Mouse (Mus musculus): ENCODE measurements around the gene Spin1.
"Not testable (repeated sequence)": the region's sequence is repeated elsewhere in the genome, so short reads cannot be mapped to it uniquely, and the experiment has no call there.

Gene Spin1

GRCm38 (mm10) chr13:51095196-51095715 lies 5.4 kb upstream of the Spin1 start:
- no peak for DNase-seq

DNA sequence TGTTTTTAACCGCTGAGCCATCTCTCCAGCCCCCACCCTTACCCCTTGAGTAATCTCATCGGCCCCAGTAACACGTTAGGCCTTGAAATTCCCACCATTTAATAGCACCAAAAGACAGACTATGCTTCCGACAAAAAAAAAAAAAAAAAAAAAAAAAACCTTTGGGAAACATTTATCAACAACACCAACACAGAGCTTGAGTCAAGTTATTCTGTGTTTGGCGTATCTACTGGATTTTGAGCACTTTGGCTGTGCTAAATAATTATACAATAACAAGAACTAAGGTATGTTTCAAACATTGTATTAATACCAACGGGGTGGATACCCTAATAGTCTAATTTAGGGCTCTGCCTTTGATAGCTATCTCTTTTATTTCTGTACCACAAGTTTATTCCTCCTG lies 4.0 kb upstream of the Spin1 start:
- no peak for DNase-seq

DNA sequence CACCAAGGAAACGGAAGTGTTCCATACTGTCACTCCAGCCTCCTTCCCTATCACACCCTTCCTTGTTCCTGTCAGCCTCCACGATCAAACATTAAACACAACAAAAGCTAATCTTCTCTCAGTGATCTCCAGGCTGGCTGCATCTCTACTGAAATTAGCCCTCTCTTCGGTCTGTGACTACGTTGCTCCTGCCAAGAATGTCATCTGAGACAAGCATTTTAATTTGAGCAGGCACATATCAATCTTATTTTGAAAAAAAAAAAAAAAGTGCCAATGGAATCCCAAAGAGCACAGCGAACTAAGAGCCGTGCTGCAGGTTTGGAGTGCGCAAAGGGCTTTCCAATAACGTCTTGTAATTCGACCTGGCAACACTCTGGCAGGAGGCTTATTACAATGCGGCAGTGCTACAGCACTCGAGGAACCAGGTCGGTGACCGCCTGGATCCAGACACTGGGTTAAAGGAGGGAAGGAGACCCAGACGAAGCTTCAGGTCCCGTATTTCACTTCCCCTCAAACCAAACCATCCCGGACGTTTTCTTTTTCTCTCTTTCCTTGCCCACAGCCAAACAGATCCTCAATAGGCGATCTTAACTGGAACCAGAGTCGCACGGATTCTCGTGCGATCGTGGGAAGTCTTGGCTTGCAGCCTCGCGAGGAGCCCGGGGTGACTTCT lies 984 bp upstream of the Spin1 start:
- DNase-seq, result peak; percentile 34

DNA sequence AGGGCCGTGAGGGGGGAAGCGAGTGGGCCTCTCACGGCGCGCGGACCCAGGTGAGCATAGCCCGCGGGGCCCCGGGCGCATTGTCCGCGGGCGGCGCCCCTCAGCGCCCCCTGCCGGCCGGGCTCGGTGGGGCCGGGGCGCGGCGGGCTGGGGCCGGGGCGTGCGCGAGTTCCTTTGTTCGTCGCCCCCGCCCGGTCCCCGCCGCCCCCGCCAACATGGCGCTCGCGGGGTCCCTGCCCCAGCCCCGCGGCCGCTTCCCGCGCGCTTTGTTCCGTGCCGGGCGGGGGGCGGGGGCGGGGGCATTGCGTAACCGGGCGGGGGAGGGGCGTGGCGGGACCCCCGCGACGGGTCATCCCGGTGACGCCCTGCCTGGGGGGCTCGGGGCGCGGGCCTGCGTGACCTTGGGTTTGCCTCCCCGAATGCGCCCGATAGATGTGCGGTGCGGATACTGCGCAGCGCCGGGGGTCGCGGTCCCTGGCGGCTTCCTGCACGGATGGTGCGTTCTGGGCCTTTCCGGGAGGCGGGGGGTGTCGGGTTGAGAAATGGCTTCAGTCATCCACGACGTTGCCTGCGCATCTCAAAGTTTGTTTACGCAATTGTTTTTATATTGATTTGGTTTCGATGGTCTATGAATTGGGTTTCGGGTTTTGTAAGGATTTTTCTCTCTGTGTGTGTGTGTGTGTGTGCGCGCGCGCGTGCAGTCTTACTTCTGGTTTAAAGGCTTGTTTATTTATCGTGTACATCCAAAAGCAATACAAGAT lies 516 bp downstream of the Spin1 start:
- peak; percentile 63 for DNase-seq

GRCm38 (mm10) chr13:51101777-51102132 lies 1.1 kb downstream of the Spin1 start:
- DNase-seq, result no peak

- DNase-seq, result no peak
Observed at GRCm38 (mm10) chr13:51103111-51103725, 2.5 kb downstream of the Spin1 start.

DNA sequence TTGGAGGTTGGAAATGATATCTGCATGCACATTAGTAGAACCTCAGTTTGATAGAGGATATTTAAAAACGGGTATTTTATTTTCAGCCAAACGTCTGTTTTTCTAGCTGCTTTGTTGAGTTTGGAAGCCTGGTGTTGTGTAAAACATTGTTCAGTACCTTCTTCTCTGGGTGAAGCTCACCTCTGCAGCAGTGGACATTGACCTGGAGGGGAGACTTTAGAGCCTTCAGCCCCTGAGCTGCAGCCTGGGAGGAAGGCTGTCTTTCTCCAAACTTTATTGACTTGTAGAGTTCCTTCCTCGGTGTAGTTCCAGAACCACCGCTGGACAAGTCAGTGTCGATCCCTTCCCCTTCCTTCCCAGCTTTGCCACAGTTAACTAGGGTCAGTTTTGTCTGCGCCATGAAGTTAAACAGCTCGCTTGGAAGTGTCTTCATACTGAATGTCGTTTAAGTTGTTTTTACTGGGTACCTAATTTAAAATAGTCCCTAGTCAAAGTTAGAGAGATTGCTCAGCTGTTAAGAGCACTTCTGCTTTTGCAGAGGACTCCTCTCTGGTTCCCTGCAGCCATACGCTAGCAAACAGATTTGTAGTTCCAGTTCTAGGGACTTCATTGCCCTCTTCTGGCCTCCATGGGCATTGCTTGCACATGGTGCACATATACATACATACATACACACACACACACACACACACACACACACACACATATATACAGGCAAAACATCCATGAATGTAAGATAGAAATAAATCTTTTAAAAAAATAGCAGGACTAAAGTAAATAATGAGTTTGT lies 3.4 kb downstream of the Spin1 start:
- DNase-seq, result no peak

- DNase-seq, result no peak
Observed at GRCm38 (mm10) chr13:51105861-51106655, 5.4 kb downstream of the Spin1 start.

DNA sequence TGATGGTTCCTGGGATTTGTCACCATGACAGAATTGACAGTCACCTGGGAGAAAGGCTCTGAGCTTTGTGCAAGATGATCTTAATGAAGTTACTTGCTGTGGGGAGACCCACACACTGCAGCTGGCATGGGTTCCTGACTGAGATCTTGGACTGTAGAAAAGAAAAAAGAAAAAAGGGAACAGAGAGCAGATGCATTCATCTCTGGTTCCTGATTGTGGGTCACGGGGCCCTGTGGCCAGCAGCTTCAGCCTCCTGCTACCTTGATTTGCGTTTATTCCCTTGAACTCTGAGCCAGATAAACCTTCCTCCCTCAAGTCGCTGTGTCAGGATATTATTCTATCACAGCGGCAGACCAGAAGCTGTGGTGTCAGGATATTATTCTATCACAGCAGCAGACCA lies 6.1 kb downstream of the Spin1 start:
- no peak for DNase-seq

- no peak for DNase-seq
Observed at GRCm38 (mm10) chr13:51109517-51109916, 8.8 kb downstream of the Spin1 start.

DNA sequence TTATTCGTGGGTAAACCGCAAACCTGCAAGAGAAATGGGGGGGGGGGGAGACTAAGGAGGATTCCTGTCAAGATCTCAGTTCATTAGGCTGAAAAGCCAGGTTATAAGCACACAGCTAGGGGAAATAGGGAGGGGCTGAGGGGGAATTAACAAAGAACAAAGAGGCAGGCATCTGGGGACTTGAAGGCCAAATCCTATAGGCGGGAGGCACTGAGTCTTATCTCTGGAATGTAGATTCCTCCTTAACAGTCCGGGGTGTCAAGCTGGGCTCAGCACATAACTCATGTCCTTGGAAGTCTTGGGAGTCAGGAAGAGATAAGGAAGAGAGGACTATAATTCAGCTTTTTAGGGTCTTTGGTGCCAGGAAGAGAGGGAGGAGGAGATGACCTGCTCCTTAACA lies 13.7 kb downstream of the Spin1 start:
- DNase-seq, result not testable (repeated sequence)

- no peak for DNase-seq
Observed at GRCm38 (mm10) chr13:51115762-51116161, 15.1 kb downstream of the Spin1 start.

GRCm38 (mm10) chr13:51120734-51121133 lies 20.1 kb downstream of the Spin1 start:
- no peak for DNase-seq

- no peak for DNase-seq
Observed at GRCm38 (mm10) chr13:51121966-51122365, 21.3 kb downstream of the Spin1 start.

GRCm38 (mm10) chr13:51122771-51123170 lies 22.1 kb downstream of the Spin1 start:
- no peak for DNase-seq

GRCm38 (mm10) chr13:51125357-51125756 lies 24.7 kb downstream of the Spin1 start:
- no peak for DNase-seq

DNA sequence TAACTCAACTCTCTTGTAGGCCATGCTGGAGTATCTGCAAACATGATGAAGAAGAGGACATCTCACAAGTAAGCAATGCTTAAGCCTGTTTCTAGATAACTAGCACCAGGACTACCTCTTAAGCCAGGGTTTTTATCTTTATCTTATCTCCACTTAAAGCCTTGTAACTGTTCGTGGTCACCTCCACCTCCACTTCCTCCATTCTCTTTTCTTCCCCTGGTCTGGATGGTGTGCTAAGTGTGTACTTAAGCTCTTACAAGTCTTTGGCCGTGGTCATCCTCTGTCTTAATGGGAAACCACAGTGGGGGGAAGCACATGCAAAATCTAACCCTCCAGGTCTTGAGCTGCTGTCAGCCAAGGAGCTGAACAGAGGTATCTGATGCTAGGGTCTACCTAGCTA lies 27.2 kb downstream of the Spin1 start:
- no peak for DNase-seq

DNA sequence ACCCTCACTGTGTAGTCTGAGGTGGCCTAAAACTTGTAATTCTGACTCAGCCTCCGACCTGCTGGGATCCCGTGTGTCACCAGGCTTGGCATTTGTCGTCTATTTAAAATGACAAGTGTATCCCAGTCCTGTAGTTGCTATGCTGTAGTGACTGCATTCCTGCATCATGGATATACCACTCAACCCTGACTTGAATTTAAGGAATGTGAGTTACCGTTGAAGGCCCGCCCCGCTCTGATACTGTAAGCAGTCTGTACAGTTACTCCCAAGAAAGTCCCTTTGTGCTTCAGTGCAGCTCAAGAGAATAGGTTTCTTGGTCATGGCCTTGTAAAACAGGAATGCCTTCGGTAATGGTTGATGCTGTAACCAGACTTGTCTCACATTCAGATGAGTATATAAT lies 27.7 kb downstream of the Spin1 start:
- DNase-seq, result no peak

GRCm38 (mm10) chr13:51131179-51131578 lies 30.5 kb downstream of the Spin1 start:
- DNase-seq, result no peak

GRCm38 (mm10) chr13:51136315-51136714 lies 35.6 kb downstream of the Spin1 start:
- DNase-seq, result no peak

DNA sequence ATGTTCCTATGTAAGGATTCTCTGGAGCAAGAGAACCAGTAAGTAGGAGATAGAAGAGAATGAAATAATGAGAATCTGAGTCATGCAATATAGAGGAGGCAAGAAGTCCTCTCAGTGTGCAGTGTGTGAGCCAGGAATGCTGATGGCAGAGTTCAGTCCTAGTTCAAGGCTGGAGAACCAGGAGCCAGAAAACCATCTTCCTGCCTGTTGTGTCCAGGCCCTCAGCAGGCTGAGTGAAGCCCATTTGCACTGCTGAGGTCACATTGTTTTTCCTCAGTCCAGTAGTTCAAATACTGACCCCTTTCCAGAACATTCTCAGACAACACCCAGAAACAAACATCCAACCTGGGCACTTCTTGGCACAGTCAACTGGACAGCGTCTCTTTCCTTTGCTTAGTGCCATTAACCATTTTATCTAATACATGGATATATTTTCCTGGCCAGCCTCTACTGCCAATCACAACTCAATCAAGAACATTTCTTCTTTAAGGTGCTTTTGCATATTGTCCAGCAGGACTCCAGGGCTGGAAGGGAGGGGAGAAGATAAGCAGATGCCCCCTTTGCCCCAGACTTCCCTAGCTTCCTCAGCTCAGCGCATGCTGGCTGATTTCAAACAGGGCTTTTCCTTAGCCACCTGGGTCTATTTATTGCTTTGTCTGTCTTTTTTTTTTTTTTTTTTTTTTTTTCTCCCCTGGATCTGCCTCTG lies 36.5 kb downstream of the Spin1 start:
- no peak for DNase-seq

GRCm38 (mm10) chr13:51137702-51138031 lies 37.0 kb downstream of the Spin1 start:
- no peak for DNase-seq

All from lung, postnatal 14 days (tissue).